Comparison of ENCODE assay signal across 10 mouse cellular contexts in genomic region chr7:134724841-134725240, GRCm38 (mm10). TPM values are rescaled to one million over a fixed set of nuclear protein-coding genes. Genes with fewer than 3 reads are reported as not detected.
DNase-seq lines count a peak whose midpoint lies in the region; ATAC-seq and TF ChIP-seq lines count a peak whose summit lies in the region.
"Had no signal": no experiment of that assay in that cellular context is flagged by ENCODE, and none has a peak within 500 bp of the region (broad histone marks: within the 10 kb centered on the region; RNA-seq: fewer than 3 reads in every experiment).

No protein-coding gene starts in this region.

- no peak for TF ChIP-seq CTCF in lung, adult 2 months (IDR thresholded peaks at IDR 0.05; ENCODE audit: insufficient read depth, low read length)
- TF ChIP-seq CTCF in stomach, postnatal 0 days (IDR thresholded peaks at IDR 0.05; ENCODE audit: low read depth): no peak

- WGBS in heart, embryonic 14.5 days: 55% methylated on average over 7 of the region's 7 CpGs
- WGBS in lung, adult 2 months: 57% methylated on average over 7 of the region's 7 CpGs
- WGBS in hindbrain, embryonic 14.5 days: 11% methylated on average over 7 of the region's 7 CpGs
- 6% methylated on average over 7 of the region's 7 CpGs for WGBS in neural tube, embryonic 13.5 days
- 66% methylated on average over 7 of the region's 7 CpGs for WGBS in stomach, postnatal 0 days

- H3K9me3 ChIP-seq in heart, embryonic 14.5 days (ENCODE audit: control insufficient read depth, low read length): no peaks in the 10 kb centered on the region
- no peaks in the 10 kb centered on the region for H3K9me3 ChIP-seq in hindbrain, embryonic 14.5 days (ENCODE audit: control insufficient read depth, low read length)
- no peaks in the 10 kb centered on the region for H3K9me3 ChIP-seq in neural tube, embryonic 13.5 days
- no peaks in the 10 kb centered on the region for H3K9me3 ChIP-seq in stomach, postnatal 0 days (ENCODE audit: control insufficient read depth, low read length)

- no peaks in the 10 kb centered on the region for H3K27me3 ChIP-seq in heart, embryonic 14.5 days (ENCODE audit: control insufficient read depth, insufficient read depth, low read length)
- no peaks in the 10 kb centered on the region for H3K27me3 ChIP-seq in hindbrain, embryonic 14.5 days (ENCODE audit: control insufficient read depth, insufficient read depth, low read length)
- H3K27me3 ChIP-seq in neural tube, embryonic 13.5 days: no peaks in the 10 kb centered on the region
- no peaks in the 10 kb centered on the region for H3K27me3 ChIP-seq in stomach, postnatal 0 days (ENCODE audit: control insufficient read depth, insufficient read depth, low read length)
- H3K27me3 ChIP-seq: CH12.LX had no signal

- peaks cover 5% of the 10 kb centered on the region; the same call in 1 of the 2 replicates for H3K36me3 ChIP-seq in heart, embryonic 14.5 days (ENCODE audit: control insufficient read depth, insufficient read depth, low read length)
- no peaks in the 10 kb centered on the region for H3K36me3 ChIP-seq in hindbrain, embryonic 14.5 days (replicated peaks; ENCODE audit: control insufficient read depth, insufficient read depth)
- no peaks in the 10 kb centered on the region for H3K36me3 ChIP-seq in neural tube, embryonic 13.5 days
- no peaks in the 10 kb centered on the region; the same call in 1 of the 2 replicates for H3K36me3 ChIP-seq in stomach, postnatal 0 days (ENCODE audit: control insufficient read depth, insufficient read depth, low read length)

- TF ChIP-seq EP300 in stomach, postnatal 0 days (optimal IDR thresholded peaks at IDR 0.05): no peak

- DNase-seq in heart, adult 11 months: no peak
- peak; percentile 25 for DNase-seq in lung, postnatal 10 days
- DNase-seq in lung, adult 2 months: no peak
- no peak for DNase-seq in hindbrain, embryonic 14.5 days (ENCODE audit: low spot score)
- DNase-seq in B cell, adult 2 months: no peak
- DNase-seq in stomach, postnatal 0 days (ENCODE audit: low spot score): no peak
- DNase-seq: cerebellum, adult 9-11 months had no signal

- peaks cover 15 to 34% of the 10 kb centered on the region in 2 experiments for H3K4me1 ChIP-seq in heart, embryonic 14.5 days (ENCODE audit: control insufficient read depth in 2 of 2, insufficient read depth in 2 of 2, low read length in 2 of 2)
- peaks cover 4% of the 10 kb centered on the region; the same call in 1 of the 2 replicates for H3K4me1 ChIP-seq in lung, adult 2 months (ENCODE audit: control insufficient read depth, insufficient read depth, low read length)
- peaks cover 18% of the 10 kb centered on the region for H3K4me1 ChIP-seq in hindbrain, embryonic 14.5 days (replicated peaks; ENCODE audit: control insufficient read depth, insufficient read depth, low read length)
- peaks cover 16% of the 10 kb centered on the region; the same call in 1 of the 2 replicates for H3K4me1 ChIP-seq in neural tube, embryonic 13.5 days (replicated peaks)
- no peaks in the 10 kb centered on the region for H3K4me1 ChIP-seq in stomach, postnatal 0 days (replicated peaks; ENCODE audit: control insufficient read depth, insufficient read depth)

- H3K4me3 ChIP-seq in heart, embryonic 14.5 days (ENCODE audit: control insufficient read depth in 1 of 2, insufficient read depth in 1 of 2, low read depth in 1 of 2, low read length in 2 of 2): no peak overlapping the region
- H3K4me3 ChIP-seq in lung, adult 2 months (replicated peaks; ENCODE audit: extremely low read depth, low read depth, low read length): no peak overlapping the region
- no peak overlapping the region for H3K4me3 ChIP-seq in hindbrain, embryonic 14.5 days (replicated peaks; ENCODE audit: low read length)
- H3K4me3 ChIP-seq in neural tube, embryonic 13.5 days: no peak overlapping the region
- no peak overlapping the region for H3K4me3 ChIP-seq in stomach, postnatal 0 days (ENCODE audit: low read depth, low read length)

- peak overlapping the region; percentile 48 for H3K4me2 ChIP-seq in heart, embryonic 14.5 days (ENCODE audit: low read length)
- H3K4me2 ChIP-seq in hindbrain, embryonic 14.5 days (replicated peaks): peak overlapping the region; percentile 28
- peak overlapping the region; percentile 13; the same call in 1 of the 2 replicates for H3K4me2 ChIP-seq in neural tube, embryonic 13.5 days
- H3K4me2 ChIP-seq in stomach, postnatal 0 days (replicated peaks; ENCODE audit: low read depth): no peak overlapping the region

- peak overlapping the region in 1 of 2 experiments; percentile 24; a peak in 1 of 4 replicates for H3K27ac ChIP-seq in heart, embryonic 14.5 days (replicated peaks in 1 of 2; ENCODE audit: control insufficient read depth in 1 of 2, insufficient read depth in 1 of 2, low read depth in 2 of 2, low read length in 2 of 2)
- no peak overlapping the region for H3K27ac ChIP-seq in hindbrain, embryonic 14.5 days
- H3K27ac ChIP-seq in neural tube, embryonic 13.5 days (replicated peaks): no peak overlapping the region
- H3K27ac ChIP-seq in stomach, postnatal 0 days (replicated peaks): no peak overlapping the region

- H3K9ac ChIP-seq in heart, embryonic 14.5 days (ENCODE audit: low read length): peak overlapping the region; percentile 38; the same call in 1 of the 2 replicates
- no peak overlapping the region for H3K9ac ChIP-seq in hindbrain, embryonic 14.5 days
- H3K9ac ChIP-seq in neural tube, embryonic 13.5 days: no peak overlapping the region
- no peak overlapping the region for H3K9ac ChIP-seq in stomach, postnatal 0 days (ENCODE audit: low read length)

- no peak for TF ChIP-seq POLR2A in lung, adult 2 months (IDR thresholded peaks at IDR 0.05; ENCODE audit: borderline replicate concordance, extremely low read depth, low read depth, low read length)

- no peak for ATAC-seq in heart, embryonic 14.5 days (ENCODE audit: insufficient number of reproducible peaks, insufficient read depth, low FRiP score, low read depth)
- ATAC-seq in hindbrain, embryonic 14.5 days (ENCODE audit: low FRiP score): no peak
- ATAC-seq in neural tube, embryonic 13.5 days (ENCODE audit: low read depth): no peak
- no peak for ATAC-seq in stomach, postnatal 0 days (ENCODE audit: low FRiP score, low TSS enrichment)

RNA-seq across cellular contexts. Expression of gene Dock1, which starts 54.4 kb away (rescaled TPM):
- polyA plus RNA-seq in heart, embryonic 14.5 days (2014; fragmentation: Nextera tagmentation; extraction: Ambion mirVana): 23.2 and 24.4 TPM in 2 replicates
- 13.5 and 18.7 TPM in 2 replicates for polyA plus RNA-seq in lung, adult 2 months (2012; rRNA removed)
- polyA plus RNA-seq in hindbrain, embryonic 14.5 days (2014; fragmentation: Nextera tagmentation; extraction: Ambion mirVana): 9.8 and 9.9 TPM in 2 replicates
- 7.4 and 10.4 TPM in 2 replicates for polyA plus RNA-seq in neural tube, embryonic 13.5 days (2015; fragmentation: Nextera tagmentation; extraction: Ambion mirVana)
- polyA plus RNA-seq in stomach, postnatal 0 days (2015; fragmentation: Nextera tagmentation; extraction: Ambion mirVana): 8.5 TPM in 2 replicates
